Mouse (Mus musculus) ES-E14 (cell line): ENCODE measurements at regions not wholly inside any gene's neighbourhood (a gene's known extent, or its start where the extent isn't known, plus 50 kb on each side); places are given as distances from the start of the nearest gene placed in this dataset.

Experiments
- CHD2 ChIP-seq: IDR thresholded peaks from 2 replicates; pipeline ENCODE4 v1.6.1; 2014; ENCODE audit warnings: mild to moderate bottlenecking, low read depth, low read length, inconsistent platforms
- HCFC1 ChIP-seq: IDR thresholded peaks from 2 replicates; pipeline ENCODE4 v1.6.1; 2012; ENCODE audit warnings: low read length, inconsistent platforms, borderline replicate concordance; ENCODE audit not compliant: insufficient read depth
- MAFK ChIP-seq: IDR thresholded peaks from 2 replicates; pipeline ENCODE4 v1.6.1; 2014; ENCODE audit warnings: mild to moderate bottlenecking, low read depth, low read length, inconsistent platforms; ENCODE audit not compliant: insufficient read depth
- ZC3H11A ChIP-seq: IDR thresholded peaks from 2 replicates; pipeline ENCODE4 v1.6.1; 2012; ENCODE audit warnings: low read depth, mild to moderate bottlenecking, inconsistent platforms, low read length, borderline replicate concordance
- ZNF384 ChIP-seq: IDR thresholded peaks from 2 replicates; pipeline ENCODE4 v1.6.1; 2012; ENCODE audit warnings: low read depth, low read length, inconsistent platforms

DNA sequence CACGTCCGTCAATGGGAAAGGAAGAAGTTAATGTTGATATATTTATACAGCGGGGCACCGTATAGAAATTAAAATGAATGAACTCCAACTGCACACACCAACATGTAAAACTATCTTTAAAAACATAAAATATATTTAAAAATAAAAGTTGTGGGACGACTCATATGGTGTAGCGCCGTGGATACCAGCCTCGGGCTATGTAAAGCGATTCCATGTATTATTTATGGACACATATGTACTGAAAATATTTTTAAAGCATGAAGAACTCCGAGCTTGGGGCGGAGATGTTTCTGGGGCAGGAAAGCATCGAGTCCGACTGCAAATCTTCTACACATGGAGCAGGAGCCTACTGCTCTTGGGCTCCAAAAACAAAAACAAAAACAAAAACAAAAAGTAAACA lies 182.4 kb downstream of the Cryba4 start:
- TF ChIP-seq ZC3H11A, result no peak
- no peak for TF ChIP-seq MAFK
- no peak for TF ChIP-seq HCFC1
- no peak for TF ChIP-seq CHD2
- peak; percentile 73; the same call in 1 of the 2 replicates for TF ChIP-seq ZNF384
